Mouse (Mus musculus) ovary, postnatal 36 days (tissue): Measurements from ENCODE around the gene Irx4.

ENCODE experiments used
- DNase-seq: peaks from one replicate; pipeline ENCODE4 v3.0.0; 2022; ENCODE audit warnings: low spot score, mixed read lengths

Irx4 gene

GRCm38 (mm10) chr13:73260354-73261035, at the start of gene Irx4:
Irx4 (plus strand) TSS chr13:73260479.
- no peak for DNase-seq

- no peak for DNase-seq
Measured at GRCm38 (mm10) chr13:73214301-73214700, 46.0 kb upstream of the Irx4 start.

GRCm38 (mm10) chr13:73236461-73236860, 23.8 kb upstream of the Irx4 start:
- no peak for DNase-seq

GRCm38 (mm10) chr13:73239191-73239746, 21.0 kb upstream of the Irx4 start:
- no peak for DNase-seq

GRCm38 (mm10) chr13:73242556-73242955, 17.7 kb upstream of the Irx4 start:
- no peak for DNase-seq

GRCm38 (mm10) chr13:73246961-73247360, 13.3 kb upstream of the Irx4 start:
- DNase-seq = no peak

- DNase-seq = no peak
Measured at GRCm38 (mm10) chr13:73251222-73251621, 9.1 kb upstream of the Irx4 start.

GRCm38 (mm10) chr13:73252022-73252421, 8.3 kb upstream of the Irx4 start:
- no peak for DNase-seq

- no peak for DNase-seq
Measured at GRCm38 (mm10) chr13:73258415-73258814, 1.9 kb upstream of the Irx4 start.

GRCm38 (mm10) chr13:73259577-73260353, 514 bp upstream of the Irx4 start:
- no peak for DNase-seq

- DNase-seq = no peak
Measured at GRCm38 (mm10) chr13:73261036-73261730, 904 bp downstream of the Irx4 start.

GRCm38 (mm10) chr13:73261881-73262280, 1.6 kb downstream of the Irx4 start:
- DNase-seq = no peak

- DNase-seq = no peak
Measured at GRCm38 (mm10) chr13:73262336-73263127, 2.3 kb downstream of the Irx4 start.

- DNase-seq = no peak
Measured at GRCm38 (mm10) chr13:73263128-73263971, 3.1 kb downstream of the Irx4 start.

GRCm38 (mm10) chr13:73264166-73264735, 4.0 kb downstream of the Irx4 start:
- DNase-seq = no peak

- DNase-seq = no peak
Measured at GRCm38 (mm10) chr13:73264831-73265230, 4.6 kb downstream of the Irx4 start.

- DNase-seq = no peak
Measured at GRCm38 (mm10) chr13:73265442-73265841, 5.2 kb downstream of the Irx4 start.

GRCm38 (mm10) chr13:73267551-73267950, 7.3 kb downstream of the Irx4 start:
- DNase-seq = no peak

GRCm38 (mm10) chr13:73268702-73269101, 8.4 kb downstream of the Irx4 start:
- no peak for DNase-seq

- DNase-seq = no peak
Measured at GRCm38 (mm10) chr13:73269251-73269650, 9.0 kb downstream of the Irx4 start.
